Mouse (Mus musculus) olfactory bulb, adult 2 months (tissue): Measurements from ENCODE around the gene Zfp64.

Experiments
- CTCF ChIP-seq: fragments of 200-500 bp; IDR thresholded peaks from 2 replicates; pipeline ENCODE4 v1.5.1; 2012; ENCODE audit warnings: low read depth, mild to moderate bottlenecking, low read length, moderate library complexity; ENCODE audit not compliant: insufficient read depth
- POLR2A ChIP-seq: fragments of 200-500 bp; IDR thresholded peaks from 2 replicates; pipeline ENCODE4 v1.6.1; 2012; ENCODE audit warnings: mild to moderate bottlenecking, low read depth, low read length, moderate library complexity; ENCODE audit not compliant: insufficient read depth

GRCm38 (mm10) chr2:168892057-168892456 lies 63.3 kb downstream of the Zfp64 start:
- TF ChIP-seq CTCF (no peak), POLR2A (no peak)
